Mouse (Mus musculus) small intestine, adult 2 months (tissue): ENCODE results near the gene Gga2.

Source experiments
- CTCF ChIP-seq: fragments of 200-500 bp; IDR thresholded peaks from 2 replicates; pipeline ENCODE4 v1.5.1; 2012; ENCODE audit warnings: low read depth, mild to moderate bottlenecking, control low read depth, inconsistent platforms, low read length, moderate library complexity, mixed read lengths; ENCODE audit not compliant: insufficient replicate concordance, insufficient read length; ENCODE audit errors: extremely low read depth
- POLR2A ChIP-seq: fragments of 200-500 bp; IDR thresholded peaks from 2 replicates; pipeline ENCODE4 v1.6.1; 2012; ENCODE audit warnings: low read depth, mild to moderate bottlenecking, control low read depth, inconsistent platforms, low read length, moderate library complexity

GRCm38 (mm10) chr7:122020667-122021354 is at the start of gene Gga2:
- TF ChIP-seq CTCF (no peak), POLR2A (0 out of 2 replicates have a peak, but pooled peaks have one; percentile 16)
